Mouse (Mus musculus) R1 (cell line): ENCODE data around the gene Astn2.

Experiments used
- DNase-seq: peaks from one replicate; pipeline ENCODE4 v3.0.0-alpha.2; 2018; ENCODE audit warnings: low read depth, low spot score

Gene Astn2

GRCm38 (mm10) chr4:65976251-65976650, 428.2 kb downstream of the Astn2 start:
- DNase-seq: no peak

- DNase-seq: no peak
Measured at GRCm38 (mm10) chr4:65972395-65972794, 432.0 kb downstream of the Astn2 start.

GRCm38 (mm10) chr4:65969318-65969717, 435.1 kb downstream of the Astn2 start:
- no peak for DNase-seq

- no peak for DNase-seq
Measured at GRCm38 (mm10) chr4:65964604-65965003, 439.8 kb downstream of the Astn2 start.

GRCm38 (mm10) chr4:65959188-65959759, 445.1 kb downstream of the Astn2 start:
- no peak for DNase-seq

- no peak for DNase-seq
Measured at GRCm38 (mm10) chr4:65958369-65959187, 445.8 kb downstream of the Astn2 start.

- no peak for DNase-seq
Measured at GRCm38 (mm10) chr4:65951918-65952317, 452.5 kb downstream of the Astn2 start.

- no peak for DNase-seq
Measured at GRCm38 (mm10) chr4:65947141-65947649, 457.2 kb downstream of the Astn2 start.

GRCm38 (mm10) chr4:65946021-65946420, 458.4 kb downstream of the Astn2 start:
- DNase-seq: no peak

- no peak for DNase-seq
Measured at GRCm38 (mm10) chr4:65930901-65931300, 473.5 kb downstream of the Astn2 start.

- no peak for DNase-seq
Measured at GRCm38 (mm10) chr4:65920294-65920693, 484.1 kb downstream of the Astn2 start.

- DNase-seq: no peak
Measured at GRCm38 (mm10) chr4:65916027-65917008, 488.1 kb downstream of the Astn2 start.

- no peak for DNase-seq
Measured at GRCm38 (mm10) chr4:65912247-65912942, 492.0 kb downstream of the Astn2 start.

GRCm38 (mm10) chr4:65907660-65908059, 496.8 kb downstream of the Astn2 start:
- DNase-seq: no peak

- no peak for DNase-seq
Measured at GRCm38 (mm10) chr4:65904963-65905362, 499.4 kb downstream of the Astn2 start.

- DNase-seq: no peak
Measured at GRCm38 (mm10) chr4:65896092-65897027, 508.1 kb downstream of the Astn2 start.

GRCm38 (mm10) chr4:65888332-65888993, 515.9 kb downstream of the Astn2 start:
- DNase-seq: no peak

GRCm38 (mm10) chr4:65886862-65887261, 517.5 kb downstream of the Astn2 start:
- no peak for DNase-seq

- no peak for DNase-seq
Measured at GRCm38 (mm10) chr4:65885921-65886320, 518.5 kb downstream of the Astn2 start.
